Mouse (Mus musculus) liver, embryonic 12.5 days (tissue): ENCODE measurements at regions not wholly inside any gene's neighbourhood (a gene's known extent, or its start where the extent isn't known, plus 50 kb on each side); places are given as distances from the start of the nearest gene placed in this dataset.

Experiments used
- ATAC-seq: fragments of 200-750 bp; cut with Nextera tagmentation; 2 replicates; pipeline ENCODE4 v1.8.0; 2017; ENCODE audit warnings: moderate number of reproducible peaks, mild to moderate bottlenecking, moderate library complexity
- H3K27ac ChIP-seq: fragments of 300-500 bp; sonication (generic); 2 replicates; pipeline ENCODE4 v1.5.1; 2016; ENCODE audit warnings: mild to moderate bottlenecking
- H3K27me3 ChIP-seq: fragments of 300-500 bp; sonication (generic); replicated peaks from 2 replicates; pipeline ENCODE4 v1.6.1; 2016; ENCODE audit warnings: mild to moderate bottlenecking, moderate library complexity
- H3K36me3 ChIP-seq: fragments of 300-500 bp; sonication (generic); 2 replicates; pipeline ENCODE4 v1.6.1; 2016; ENCODE audit warnings: mild to moderate bottlenecking, moderate library complexity
- H3K4me1 ChIP-seq: fragments of 300-500 bp; sonication (generic); 2 replicates; pipeline ENCODE4 v1.6.1; 2016
- H3K4me2 ChIP-seq: fragments of 300-500 bp; sonication (generic); 2 replicates; pipeline ENCODE4 v1.6.1; 2016; ENCODE audit warnings: mild to moderate bottlenecking, moderate library complexity
- H3K4me3 ChIP-seq: fragments of 300-500 bp; sonication (generic); 2 replicates; pipeline ENCODE4 v1.5.1; 2016; ENCODE audit warnings: mild to moderate bottlenecking, moderate library complexity
- H3K9ac ChIP-seq: fragments of 300-500 bp; sonication (generic); 2 replicates; pipeline ENCODE4 v1.6.1; 2016; ENCODE audit warnings: mild to moderate bottlenecking, moderate library complexity
- H3K9me3 ChIP-seq: fragments of 300-500 bp; sonication (generic); replicated peaks from 2 replicates; pipeline ENCODE4 v1.6.1; 2016; ENCODE audit warnings: mild to moderate bottlenecking, moderate library complexity
- WGBS: fragments of 180-500 bp; shearing (Covaris S2); methylation state at CpG from one replicate; pipeline ENCODE4 v1.1.7; 2016; ENCODE audit not compliant: insufficient replicate concordance; 5-methylcytosine and 5-hydroxymethylcytosine counted together

GRCm38 (mm10) chr7:111157754-111158325 is 75.0 kb upstream of the Eif4g2 start:
- Histone ChIP-seq H3K27ac (no peak overlapping the region), H3K4me3 (no peak overlapping the region)

GRCm38 (mm10) chr7:111157287-111157686 is 74.5 kb upstream of the Eif4g2 start:
- Histone ChIP-seq H3K4me2 (no peak overlapping the region), H3K27me3 (peaks cover 43% of the 10 kb centered on the region), H3K36me3 (no peaks in the 10 kb centered on the region), H3K9ac (no peak overlapping the region), H3K4me1 (peaks cover 19% of the 10 kb centered on the region), H3K9me3 (no peaks in the 10 kb centered on the region), H3K27ac (no peak overlapping the region), H3K4me3 (no peak overlapping the region)
- ATAC-seq = no peak
- 44% methylated on average over 6 of the region's 6 CpGs for WGBS

More at GRCm38 (mm10) chr7:111157754-111158325, 75.0 kb upstream of the Eif4g2 start:
- H3K9me3 ChIP-seq = no peaks in the 10 kb centered on the region
- H3K36me3 ChIP-seq = no peaks in the 10 kb centered on the region
- no peak overlapping the region for H3K4me2 ChIP-seq
- no peak for ATAC-seq
- peaks cover 19% of the 10 kb centered on the region for H3K4me1 ChIP-seq
- 64% methylated on average over 9 of the region's 9 CpGs for WGBS
- no peak overlapping the region for H3K9ac ChIP-seq
- H3K27me3 ChIP-seq = peaks cover 46% of the 10 kb centered on the region

DNA sequence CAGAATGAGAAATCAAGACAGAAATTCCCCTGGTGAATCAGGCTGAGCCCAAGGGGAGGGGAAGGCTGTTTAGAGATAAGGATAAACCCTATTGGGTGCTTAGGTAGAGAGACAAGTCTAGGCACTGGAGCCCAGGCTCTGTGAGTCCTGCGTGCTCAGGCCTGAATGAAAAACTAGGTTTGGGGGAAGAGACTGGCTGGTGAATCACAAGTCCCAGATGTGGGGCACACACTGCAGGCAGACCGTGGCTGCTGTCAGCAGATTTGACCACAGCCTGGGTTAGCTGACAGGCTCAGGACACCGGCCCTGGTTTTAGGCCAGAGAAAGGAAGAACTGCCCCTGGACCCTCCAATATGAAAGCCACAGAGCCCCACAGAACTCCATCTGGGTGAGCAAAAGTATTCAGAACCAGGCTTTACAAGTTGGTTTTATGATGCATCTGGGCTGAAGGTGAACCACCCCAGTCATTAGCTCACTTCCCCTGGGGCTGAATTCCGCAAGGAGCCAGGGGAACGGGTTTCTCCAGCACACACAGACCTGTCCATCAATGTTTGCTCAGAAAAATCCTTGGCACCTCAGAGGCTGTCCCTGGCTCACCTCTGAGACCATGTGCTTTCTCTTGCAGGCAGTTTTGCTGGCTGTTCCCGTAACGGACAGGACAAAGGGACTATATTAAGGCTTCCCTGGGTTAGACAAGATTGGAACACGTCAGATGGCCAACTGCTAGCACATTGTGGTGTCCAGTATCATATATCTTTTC is 73.8 kb upstream of the Eif4g2 start:
- H3K9ac ChIP-seq = no peak overlapping the region
- ATAC-seq = peak; percentile 57; the same call in 1 of the 2 replicates
- H3K27ac ChIP-seq = no peak overlapping the region
- H3K4me3 ChIP-seq = no peak overlapping the region
- 43% methylated on average over 8 of the region's 8 CpGs for WGBS
- H3K9me3 ChIP-seq = no peaks in the 10 kb centered on the region
- no peaks in the 10 kb centered on the region for H3K36me3 ChIP-seq
- peaks cover 43% of the 10 kb centered on the region for H3K27me3 ChIP-seq
- H3K4me1 ChIP-seq = peaks cover 19% of the 10 kb centered on the region
- H3K4me2 ChIP-seq = no peak overlapping the region

DNA sequence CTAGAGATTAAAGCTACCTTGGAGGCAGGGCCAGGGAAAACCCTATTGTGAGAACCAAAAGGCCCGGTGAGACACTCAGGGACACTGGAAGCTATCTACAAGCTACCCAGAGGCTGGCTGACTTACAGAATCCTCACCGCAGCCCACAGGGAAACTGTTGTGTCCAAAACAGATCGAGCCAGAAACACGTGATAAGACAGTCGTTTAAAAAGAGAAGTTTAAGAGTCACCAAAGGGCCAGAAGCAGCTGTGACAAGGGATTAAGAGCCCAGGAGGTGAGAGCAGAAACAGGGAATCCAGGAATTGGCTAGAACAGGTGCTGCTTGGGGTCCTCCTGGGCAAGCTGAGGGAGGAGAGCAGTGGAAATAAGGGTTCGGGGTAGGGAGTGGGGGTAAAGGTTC is 73.2 kb upstream of the Eif4g2 start:
- peaks cover 44% of the 10 kb centered on the region for H3K27me3 ChIP-seq
- no peak overlapping the region for H3K9ac ChIP-seq
- WGBS = 30% methylated on average over 6 of the region's 6 CpGs
- peaks cover 19% of the 10 kb centered on the region for H3K4me1 ChIP-seq
- H3K9me3 ChIP-seq = no peaks in the 10 kb centered on the region
- no peak overlapping the region for H3K4me2 ChIP-seq
- no peaks in the 10 kb centered on the region for H3K36me3 ChIP-seq
- peak; percentile 8; the same call in 1 of the 2 replicates for ATAC-seq
- no peak overlapping the region for H3K27ac ChIP-seq
- H3K4me3 ChIP-seq = no peak overlapping the region

- no peak for ATAC-seq
- peaks cover 40% of the 10 kb centered on the region for H3K27me3 ChIP-seq
- H3K36me3 ChIP-seq = no peaks in the 10 kb centered on the region
- no peak overlapping the region for H3K4me3 ChIP-seq
- H3K9me3 ChIP-seq = no peaks in the 10 kb centered on the region
- peaks cover 19% of the 10 kb centered on the region for H3K4me1 ChIP-seq
- no peak overlapping the region for H3K4me2 ChIP-seq
- H3K9ac ChIP-seq = no peak overlapping the region
- 76% methylated on average over 13 of the region's 13 CpGs for WGBS
- no peak overlapping the region for H3K27ac ChIP-seq
Measured at GRCm38 (mm10) chr7:111154217-111154616, 71.4 kb upstream of the Eif4g2 start.

DNA sequence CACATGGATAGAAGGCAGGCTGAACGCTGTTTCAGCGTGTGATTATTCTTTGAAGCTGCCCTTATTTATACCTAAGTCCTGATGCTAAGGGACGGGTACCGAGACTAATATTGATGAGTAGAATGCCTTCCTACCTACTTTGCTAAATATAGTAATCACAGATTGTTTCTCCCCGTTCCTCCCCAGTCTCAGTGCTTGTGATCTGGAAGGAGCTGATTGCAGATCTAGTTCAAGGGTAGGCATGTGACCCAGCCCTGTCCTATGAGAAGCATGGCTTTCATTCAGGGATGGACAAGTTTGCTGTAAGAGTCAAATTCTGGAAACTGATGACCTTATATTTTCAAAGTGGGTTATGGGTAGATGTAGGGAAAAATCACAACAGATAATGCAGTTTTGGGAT is 67.7 kb upstream of the Eif4g2 start:
- Histone ChIP-seq H3K4me3 (no peak overlapping the region), H3K36me3 (no peaks in the 10 kb centered on the region), H3K4me2 (no peak overlapping the region), H3K27ac (no peak overlapping the region), H3K27me3 (peaks cover 24% of the 10 kb centered on the region; the same call in 1 of the 2 replicates), H3K9me3 (no peaks in the 10 kb centered on the region), H3K4me1 (peaks cover 24% of the 10 kb centered on the region), H3K9ac (no peak overlapping the region)
- no peak for ATAC-seq
- WGBS = 67% methylated on average over 5 of the region's 5 CpGs

DNA sequence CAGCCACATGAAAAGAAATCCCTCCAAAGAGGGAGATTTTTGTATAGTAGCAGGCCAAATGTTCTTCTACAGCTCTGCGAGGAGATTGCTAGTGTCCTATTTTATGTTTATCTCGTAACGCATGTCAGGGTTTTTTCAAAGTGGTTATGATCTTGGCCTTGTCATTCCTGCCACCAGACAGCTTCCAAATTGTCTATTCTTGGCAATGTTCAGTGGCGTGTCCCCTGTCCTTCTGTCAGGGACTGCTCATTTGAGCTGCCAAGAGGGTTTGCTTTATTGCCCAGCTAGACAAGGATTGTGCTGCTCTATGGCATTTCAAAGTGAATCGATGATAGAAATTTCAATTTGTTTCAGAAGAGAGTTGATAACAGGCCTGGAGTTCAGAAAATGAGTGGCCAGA is 67.3 kb upstream of the Eif4g2 start:
- H3K27ac ChIP-seq = no peak overlapping the region
- no peak overlapping the region for H3K9ac ChIP-seq
- H3K36me3 ChIP-seq = no peaks in the 10 kb centered on the region
- no peak for ATAC-seq
- H3K9me3 ChIP-seq = no peaks in the 10 kb centered on the region
- H3K4me1 ChIP-seq = peaks cover 28% of the 10 kb centered on the region
- H3K4me3 ChIP-seq = no peak overlapping the region
- no peak overlapping the region for H3K4me2 ChIP-seq
- H3K27me3 ChIP-seq = peaks cover 24% of the 10 kb centered on the region; the same call in 1 of the 2 replicates
- 75% methylated on average over 5 of the region's 5 CpGs for WGBS

- Histone ChIP-seq H3K27ac (no peak overlapping the region), H3K9me3 (no peaks in the 10 kb centered on the region), H3K36me3 (no peaks in the 10 kb centered on the region), H3K9ac (no peak overlapping the region), H3K27me3 (peaks cover 12% of the 10 kb centered on the region; the same call in 1 of the 2 replicates), H3K4me3 (no peak overlapping the region), H3K4me2 (no peak overlapping the region), H3K4me1 (peaks cover 39% of the 10 kb centered on the region)
- WGBS = 87% methylated on average over 6 of the region's 6 CpGs
- ATAC-seq = no peak
Measured at GRCm38 (mm10) chr7:111147593-111147992, 64.8 kb upstream of the Eif4g2 start.

DNA sequence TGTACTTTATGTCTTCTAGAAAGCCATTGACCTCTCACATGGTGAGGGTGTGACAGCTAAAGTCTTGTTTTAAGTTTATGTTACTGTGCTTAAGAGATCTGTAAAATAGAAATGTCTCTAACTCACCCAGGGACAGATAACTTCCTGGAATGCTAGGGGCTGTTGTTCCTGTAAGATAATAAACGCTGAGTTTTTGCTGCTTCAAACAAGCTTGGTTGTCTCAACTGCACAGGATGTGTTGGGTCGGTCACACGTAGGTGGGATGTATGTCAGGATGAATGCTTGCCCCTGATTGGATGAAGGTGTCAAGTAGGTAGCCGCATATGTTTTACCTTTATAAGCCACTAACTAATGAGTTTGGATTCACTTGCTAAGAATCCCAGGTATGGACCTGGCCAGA is 63.8 kb upstream of the Eif4g2 start:
- peaks cover 39% of the 10 kb centered on the region for H3K4me1 ChIP-seq
- peak overlapping the region; percentile 77 for H3K27ac ChIP-seq
- H3K9me3 ChIP-seq = no peaks in the 10 kb centered on the region
- no peak overlapping the region for H3K4me3 ChIP-seq
- H3K9ac ChIP-seq = 0 out of 2 replicates have a peak overlapping the region, but pooled peaks have one; percentile 29
- H3K36me3 ChIP-seq = no peaks in the 10 kb centered on the region
- peak overlapping the region; percentile 35 for H3K4me2 ChIP-seq
- WGBS = 47% methylated on average over 4 of the region's 4 CpGs
- ATAC-seq = peak; percentile 92
- H3K27me3 ChIP-seq = peaks cover 10% of the 10 kb centered on the region; the same call in 1 of the 2 replicates

GRCm38 (mm10) chr7:111144216-111144615 is 61.4 kb upstream of the Eif4g2 start:
- peaks cover 4% of the 10 kb centered on the region; the same call in 1 of the 2 replicates for H3K27me3 ChIP-seq
- no peak overlapping the region for H3K4me2 ChIP-seq
- no peak overlapping the region for H3K27ac ChIP-seq
- 58% methylated on average over 3 of the region's 3 CpGs for WGBS
- no peaks in the 10 kb centered on the region for H3K9me3 ChIP-seq
- no peaks in the 10 kb centered on the region for H3K36me3 ChIP-seq
- H3K9ac ChIP-seq = no peak overlapping the region
- no peak overlapping the region for H3K4me3 ChIP-seq
- no peak for ATAC-seq
- H3K4me1 ChIP-seq = peaks cover 44% of the 10 kb centered on the region

GRCm38 (mm10) chr7:111141285-111141965 is 58.6 kb upstream of the Eif4g2 start:
- Histone ChIP-seq H3K4me2 (no peak overlapping the region), H3K4me1 (peaks cover 56% of the 10 kb centered on the region)
- 70% methylated on average over 7 of the region's 7 CpGs for WGBS

DNA sequence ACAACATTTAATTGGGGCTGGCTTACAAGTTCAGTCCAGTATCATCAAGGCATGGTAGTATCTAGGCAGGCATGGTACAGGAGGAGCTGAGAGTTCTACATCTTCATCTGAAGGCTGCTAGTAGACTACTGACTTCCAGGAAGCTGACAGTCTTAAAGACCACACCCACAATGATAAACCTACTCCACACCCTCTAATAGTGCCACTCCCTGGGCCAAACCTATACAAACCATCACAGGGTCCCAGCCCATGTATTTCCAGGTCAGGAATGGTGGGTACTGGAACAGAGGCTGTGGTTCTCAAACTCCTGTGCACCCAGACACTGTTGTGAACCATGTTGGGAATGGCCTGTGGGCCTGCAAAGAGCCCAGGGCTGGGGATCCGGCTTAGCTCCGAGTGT is 55.2 kb upstream of the Eif4g2 start:
- H3K4me1 ChIP-seq = peaks cover 38% of the 10 kb centered on the region
- H3K9me3 ChIP-seq = no peaks in the 10 kb centered on the region
- peaks cover 9% of the 10 kb centered on the region; the same call in 1 of the 2 replicates for H3K27me3 ChIP-seq
- peak overlapping the region; percentile 86 for H3K27ac ChIP-seq
- H3K4me3 ChIP-seq = peak overlapping the region; percentile 30
- H3K4me2 ChIP-seq = peak overlapping the region; percentile 65
- no peaks in the 10 kb centered on the region for H3K36me3 ChIP-seq
- ATAC-seq = peak; percentile 98
- WGBS = 87% methylated on average over 2 of the region's 2 CpGs
- H3K9ac ChIP-seq = peak overlapping the region; percentile 59

More at GRCm38 (mm10) chr7:111141285-111141965, 58.6 kb upstream of the Eif4g2 start:
- no peak for ATAC-seq
- Histone ChIP-seq H3K36me3 (no peaks in the 10 kb centered on the region), H3K27me3 (peaks cover 4% of the 10 kb centered on the region; the same call in 1 of the 2 replicates), H3K9me3 (no peaks in the 10 kb centered on the region), H3K27ac (no peak overlapping the region), H3K4me3 (no peak overlapping the region), H3K9ac (no peak overlapping the region)
